Mouse (Mus musculus): ENCODE results near the gene Tbxas1. TPM values are rescaled to one million over a fixed set of nuclear protein-coding genes. Genes with fewer than 3 reads are reported as not detected.
A peak's percentile ranks its signal among the peaks of the same experiment; 100 is the strongest.

Gene Tbxas1
- total and polyA plus RNA-seq, 3 experiments, result not detected

GRCm38 (mm10) chr6:39005267-39005944 lies 130.2 kb downstream of the Tbxas1 start:
- Histone ChIP-seq H3K79me2 (replicated peaks; ENCODE audit: control insufficient read depth, extremely low read depth, insufficient read depth, poor library complexity, severe bottlenecking) (no peaks in the 10 kb centered on the region), H3K9ac (ENCODE audit: insufficient read depth, low read depth) (no peak overlapping the region), H3K36me3 (replicated peaks in 1 of 2; ENCODE audit: control insufficient read depth in 1 of 2, insufficient read depth in 1 of 2, low read length in 1 of 2) (no peaks in the 10 kb centered on the region), H3K9me3 (replicated peaks; ENCODE audit: low read length) (no peaks in the 10 kb centered on the region), H3K27me3 (replicated peaks) (no peaks in the 10 kb centered on the region), H3K4me2 (ENCODE audit: insufficient read depth, low read depth, poor library complexity, severe bottlenecking) (no peak overlapping the region), H3K27ac (ENCODE audit: insufficient read depth, low read depth) (no peak overlapping the region), H3K4me3 (replicated peaks in 1 of 3; ENCODE audit: low read depth in 2 of 3, low read length in 2 of 3, poor library complexity in 1 of 3) (no peak overlapping the region), H3K4me1 (ENCODE audit: control insufficient read depth in 1 of 2, insufficient read depth in 2 of 2) (peaks cover 5 to 38% of the 10 kb centered on the region in 2 experiments; a peak in 3 of 4 replicates)
- in situ Hi-C loops (cut with MboI; ENCODE audit: low pct_ligation_motif_present, low pct_unique_long_range_greater_than_20kb, low sequenced_read_pairs), result no loop called here
- dilution Hi-C loops (cut with MboI; ENCODE audit: extremely low pct_ligation_motif_present, extremely low pct_unique_long_range_greater_than_20kb, low sequenced_read_pairs), result no loop called here
- TF ChIP-seq ZC3H11A (IDR thresholded peaks at IDR 0.05; ENCODE audit: low read depth, low read length) (no peak), MEF2A (IDR thresholded peaks at IDR 0.05; ENCODE audit: borderline replicate concordance, low read depth, low read length) (no peak), ZKSCAN1 (IDR thresholded peaks at IDR 0.05; ENCODE audit: borderline replicate concordance, low read depth, low read length) (no peak), RAD21 (IDR thresholded peaks at IDR 0.05; ENCODE audit: low read depth, low read length) (no peak)
- DNase-seq (ENCODE audit: extremely low read depth), result no peak

DNA sequence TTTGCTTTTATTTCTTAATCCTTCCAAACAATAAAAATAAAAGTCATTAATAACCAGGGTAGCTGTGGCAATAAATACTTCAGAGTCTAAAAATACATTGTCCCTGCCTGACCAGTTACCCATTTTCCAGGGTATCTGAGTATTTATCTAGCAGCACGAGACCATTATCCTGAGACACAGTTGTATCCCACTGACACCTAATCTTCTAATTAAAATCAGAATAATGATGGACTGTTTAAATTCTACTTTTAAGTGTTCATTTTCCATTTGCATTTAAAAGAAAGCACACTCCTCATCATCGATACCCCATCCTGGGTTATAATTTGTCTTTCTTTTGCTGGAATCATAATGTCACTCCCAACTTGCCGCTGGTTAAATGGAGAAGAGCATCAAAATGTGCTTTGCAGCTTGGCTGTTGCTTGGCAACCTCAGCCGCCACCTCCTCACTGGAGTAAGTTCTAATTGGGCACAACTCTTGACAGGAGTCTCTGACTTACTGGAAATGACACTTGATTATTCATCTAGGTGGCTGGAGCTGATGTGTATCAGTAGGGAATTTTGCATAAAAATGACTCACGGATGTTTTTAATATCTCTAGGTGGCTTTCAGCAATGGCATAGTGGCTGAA lies 130.9 kb downstream of the Tbxas1 start:
- Histone ChIP-seq H3K79me2 (replicated peaks; ENCODE audit: control insufficient read depth, extremely low read depth, insufficient read depth, poor library complexity, severe bottlenecking) (no peaks in the 10 kb centered on the region), H3K36me3 (replicated peaks in 1 of 2; ENCODE audit: control insufficient read depth in 1 of 2, insufficient read depth in 1 of 2, low read length in 1 of 2) (no peaks in the 10 kb centered on the region), H3K27ac (ENCODE audit: insufficient read depth, low read depth) (no peak overlapping the region), H3K27me3 (replicated peaks) (no peaks in the 10 kb centered on the region), H3K9me3 (replicated peaks; ENCODE audit: low read length) (no peaks in the 10 kb centered on the region), H3K9ac (ENCODE audit: insufficient read depth, low read depth) (no peak overlapping the region), H3K4me2 (ENCODE audit: insufficient read depth, low read depth, poor library complexity, severe bottlenecking) (no peak overlapping the region), H3K4me1 (ENCODE audit: control insufficient read depth in 1 of 2, insufficient read depth in 2 of 2) (peaks cover 5 to 38% of the 10 kb centered on the region in 2 experiments; a peak in 3 of 4 replicates), H3K4me3 (replicated peaks in 1 of 3; ENCODE audit: low read depth in 2 of 3, low read length in 2 of 3, poor library complexity in 1 of 3) (no peak overlapping the region)
- in situ Hi-C loops (cut with MboI; ENCODE audit: low pct_ligation_motif_present, low pct_unique_long_range_greater_than_20kb, low sequenced_read_pairs) (no loop called here), dilution Hi-C loops (cut with MboI; ENCODE audit: extremely low pct_ligation_motif_present, extremely low pct_unique_long_range_greater_than_20kb, low sequenced_read_pairs) (no loop called here)
- no peak for TF ChIP-seq ZKSCAN1 (IDR thresholded peaks at IDR 0.05; ENCODE audit: borderline replicate concordance, low read depth, low read length)
- no peak for TF ChIP-seq TBP (conservative IDR thresholded peaks at IDR 0.05; ENCODE audit: low read depth, low read length)
- TF ChIP-seq ZNF384 (IDR thresholded peaks at IDR 0.05; ENCODE audit: low read depth, low read length), result no peak
- TF ChIP-seq ELF1 (IDR thresholded peaks at IDR 0.05; ENCODE audit: low read depth, low read length), result no peak
- TF ChIP-seq GABPA (IDR thresholded peaks at IDR 0.05; ENCODE audit: insufficient replicate concordance, low read depth, low read length), result no peak
- no peak for TF ChIP-seq MAFK (IDR thresholded peaks at IDR 0.05; ENCODE audit: insufficient replicate concordance, low read length)
- DNase-seq (ENCODE audit: extremely low read depth), result no peak

- no peaks in the 10 kb centered on the region for H3K36me3 ChIP-seq (replicated peaks in 1 of 2; ENCODE audit: control insufficient read depth in 1 of 2, insufficient read depth in 1 of 2, low read length in 1 of 2)
- no peak overlapping the region for H3K4me3 ChIP-seq (replicated peaks in 1 of 3; ENCODE audit: low read depth in 2 of 3, low read length in 2 of 3, poor library complexity in 1 of 3)
- H3K27ac ChIP-seq (ENCODE audit: insufficient read depth, low read depth), result no peak overlapping the region
- dilution Hi-C loops (cut with MboI; ENCODE audit: extremely low pct_ligation_motif_present, extremely low pct_unique_long_range_greater_than_20kb, low sequenced_read_pairs), result no loop called here
- peak overlapping the region; percentile 11 for H3K4me2 ChIP-seq (ENCODE audit: insufficient read depth, low read depth, poor library complexity, severe bottlenecking)
- H3K27me3 ChIP-seq (replicated peaks), result no peaks in the 10 kb centered on the region
- no peak overlapping the region for H3K9ac ChIP-seq (ENCODE audit: insufficient read depth, low read depth)
- peak; percentile 84 for DNase-seq (ENCODE audit: extremely low read depth)
- no peaks in the 10 kb centered on the region for H3K79me2 ChIP-seq (replicated peaks; ENCODE audit: control insufficient read depth, extremely low read depth, insufficient read depth, poor library complexity, severe bottlenecking)
- H3K4me1 ChIP-seq (ENCODE audit: control insufficient read depth in 1 of 2, insufficient read depth in 2 of 2), result peaks cover 5 to 38% of the 10 kb centered on the region in 2 experiments; a peak in 3 of 4 replicates
- no peak for TF ChIP-seq KAT2A (IDR thresholded peaks at IDR 0.05; ENCODE audit: insufficient replicate concordance, low read length)
- TF ChIP-seq TCF12 (IDR thresholded peaks at IDR 0.05; ENCODE audit: low read depth, low read length), result peak; percentile 29; the same call in 1 of the 2 replicates
- no peak for TF ChIP-seq ZKSCAN1 (IDR thresholded peaks at IDR 0.05; ENCODE audit: borderline replicate concordance, low read depth, low read length)
- TF ChIP-seq MAZ (IDR thresholded peaks at IDR 0.05; ENCODE audit: low read depth, low read length), result 0 out of 2 replicates have a peak, but pooled peaks have one; percentile 17
- TF ChIP-seq MEF2A (IDR thresholded peaks at IDR 0.05; ENCODE audit: borderline replicate concordance, low read depth, low read length), result 0 out of 2 replicates have a peak, but pooled peaks have one; percentile 18
- TF ChIP-seq POLR2A (IDR thresholded peaks at IDR 0.05; ENCODE audit: low read depth, low read length), result peak; percentile 25; the same call in 1 of the 2 replicates
- TF ChIP-seq NRF1 (IDR thresholded peaks at IDR 0.05; ENCODE audit: low read depth, low read length), result peak; percentile 55; the same call in 1 of the 2 replicates
- peak; percentile 49 for TF ChIP-seq BHLHE40 (IDR thresholded peaks at IDR 0.05; ENCODE audit: low read depth, low read length)
- TF ChIP-seq EP300 (IDR thresholded peaks at IDR 0.05; ENCODE audit: low read length), result peak; percentile 63
- H3K9me3 ChIP-seq (replicated peaks; ENCODE audit: low read length), result no peaks in the 10 kb centered on the region
- in situ Hi-C loops (cut with MboI; ENCODE audit: low pct_ligation_motif_present, low pct_unique_long_range_greater_than_20kb, low sequenced_read_pairs), result no loop called here
These were observed 132.0 kb downstream of the Tbxas1 start for GRCm38 (mm10) chr6:39007223-39007622.

All from CH12.LX (cell line).